Mouse (Mus musculus): ENCODE results near the gene Ap4s1.
"Not testable (repeated sequence)": the region's sequence is repeated elsewhere in the genome, so short reads cannot be mapped to it uniquely, and the experiment has no call there.

The Ap4s1 gene

DNA sequence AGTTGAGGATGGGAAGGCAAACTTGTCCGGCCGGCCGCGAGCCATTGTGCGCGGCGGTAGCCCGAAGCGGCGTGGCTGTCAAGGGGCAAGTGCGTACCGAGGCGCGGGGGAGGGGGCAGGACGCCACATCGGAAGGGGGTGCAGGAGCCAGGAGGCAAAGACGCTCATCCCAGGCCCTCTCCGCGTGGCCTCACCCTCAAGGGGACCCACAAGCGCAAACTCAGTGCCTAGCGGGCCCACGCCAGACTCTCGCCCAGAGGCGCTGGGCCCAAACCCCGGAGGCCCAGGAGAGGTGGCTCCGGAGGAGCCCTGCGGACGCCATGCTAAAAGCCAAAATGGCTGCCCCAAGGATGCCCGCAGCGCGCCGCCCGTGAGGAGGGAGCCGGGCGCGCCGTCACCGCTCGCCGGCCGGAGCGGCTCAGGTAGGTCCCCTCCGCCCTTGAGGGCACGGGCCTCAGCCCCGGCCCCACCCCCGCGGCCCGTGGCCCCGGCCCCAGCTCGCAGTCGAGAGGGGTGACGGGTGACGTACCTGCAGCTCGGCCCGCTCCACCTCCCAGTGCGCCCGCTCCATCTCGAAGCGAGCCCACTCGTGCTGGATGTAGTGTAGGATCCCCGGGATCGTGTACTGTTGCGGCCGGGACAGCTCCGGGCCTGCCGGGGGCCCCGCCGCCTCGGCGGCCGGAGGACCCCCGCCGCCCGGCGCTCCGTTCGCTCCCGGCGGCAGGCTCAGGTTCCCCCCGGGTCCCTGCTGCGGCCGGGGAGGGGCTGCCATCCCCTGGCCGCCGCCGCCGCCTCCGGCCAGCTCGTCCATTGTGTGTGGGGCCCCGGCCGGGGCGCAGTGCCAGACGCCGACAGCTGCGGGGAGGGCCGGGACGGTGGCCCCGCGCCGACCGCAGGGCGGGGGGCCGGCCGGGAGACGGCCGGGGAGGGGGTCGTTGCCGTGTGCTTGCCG, at the start of gene Ap4s1:
TSS of gene Ap4s1 (plus strand) at position 141 of the 952 bp plus-strand sequence.
- DNase-seq (ENCODE audit: low read depth, low spot score), result peak; percentile 61

DNA sequence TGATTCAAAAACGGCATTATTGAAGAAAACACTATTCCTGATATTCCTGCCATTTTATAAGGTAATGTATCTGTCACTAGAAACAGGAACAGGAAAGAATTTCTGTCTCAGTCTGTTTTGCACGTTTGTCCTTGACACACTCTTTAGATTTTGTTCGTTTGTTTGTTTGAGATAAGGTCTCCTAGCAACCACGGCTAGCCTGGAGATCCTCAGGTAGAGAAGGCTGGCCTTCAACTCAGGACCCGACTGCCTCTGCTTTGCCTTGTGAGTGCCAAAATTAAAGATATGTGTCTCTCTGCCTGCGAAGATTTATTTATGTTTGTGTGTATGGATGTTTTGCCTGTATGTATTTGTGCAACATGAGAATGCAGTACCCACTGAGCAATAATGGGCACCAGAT, 49.0 kb upstream of the Ap4s1 start:
- no peak for DNase-seq (ENCODE audit: low read depth, low spot score)

DNA sequence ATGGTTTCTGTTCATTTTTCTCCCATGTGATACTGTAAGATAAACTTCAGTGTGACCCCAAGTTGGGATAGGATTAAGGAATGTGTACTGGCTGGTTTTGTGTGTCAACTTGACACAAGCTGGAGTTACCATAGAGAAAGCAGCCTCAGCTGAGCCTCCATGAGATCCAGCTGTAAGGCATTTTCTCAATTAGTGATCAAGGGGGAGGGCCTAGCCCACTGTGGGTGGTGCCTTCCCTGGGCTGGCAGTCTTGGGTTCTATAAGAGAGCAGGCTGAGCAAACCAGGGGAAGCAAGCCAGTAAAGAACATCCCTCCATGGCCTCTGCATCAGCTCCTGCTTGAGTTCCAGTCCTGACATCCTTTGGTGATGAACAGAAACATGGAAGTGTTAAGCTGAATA, 41.4 kb upstream of the Ap4s1 start:
- not testable (repeated sequence) for DNase-seq (ENCODE audit: low read depth, low spot score)

DNA sequence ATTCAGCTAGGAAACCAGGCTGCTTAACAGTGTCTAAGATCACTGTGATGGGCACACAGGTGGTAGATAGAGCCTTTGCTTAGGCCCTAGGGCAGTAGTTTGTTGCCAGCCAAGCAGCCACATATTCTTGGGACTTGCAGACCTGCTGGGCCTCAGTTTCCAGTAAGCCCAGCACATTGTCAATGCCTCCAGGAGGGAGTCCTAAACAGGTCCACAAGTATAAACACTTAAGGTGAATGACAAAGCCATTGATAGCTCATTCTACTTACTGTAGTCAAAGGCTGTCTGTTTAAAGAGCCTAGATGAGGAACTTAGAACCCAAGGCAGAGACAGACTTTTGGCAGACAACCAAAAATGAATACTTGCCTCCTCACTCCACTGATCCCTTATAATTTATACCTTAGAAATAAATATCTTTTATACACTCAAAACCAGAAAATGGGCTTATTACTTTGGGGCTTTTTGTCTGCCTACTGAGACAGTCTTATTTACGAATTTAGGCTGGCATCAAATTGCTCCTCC, 34.8 kb upstream of the Ap4s1 start:
- DNase-seq (ENCODE audit: low read depth, low spot score), result no peak

DNA sequence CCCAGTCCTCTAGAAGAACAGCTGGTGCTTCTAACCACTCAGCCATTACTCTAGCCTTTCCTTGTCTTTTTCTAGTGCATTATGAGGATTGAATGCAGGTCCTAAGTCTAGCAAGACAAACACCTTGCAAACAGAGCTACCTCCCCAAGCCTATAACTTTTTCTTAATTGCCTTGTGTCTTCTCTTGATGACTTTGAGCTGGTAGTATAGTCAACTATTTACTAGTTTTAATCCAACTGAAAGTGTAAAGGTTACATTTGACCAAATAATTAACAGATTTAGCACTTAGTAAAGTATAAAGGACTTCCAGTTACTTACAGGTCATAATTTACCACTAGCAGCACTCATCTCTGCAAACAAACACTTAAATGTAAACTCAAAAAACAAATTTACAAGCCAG, 27.8 kb upstream of the Ap4s1 start:
- DNase-seq (ENCODE audit: low read depth, low spot score), result no peak

DNA sequence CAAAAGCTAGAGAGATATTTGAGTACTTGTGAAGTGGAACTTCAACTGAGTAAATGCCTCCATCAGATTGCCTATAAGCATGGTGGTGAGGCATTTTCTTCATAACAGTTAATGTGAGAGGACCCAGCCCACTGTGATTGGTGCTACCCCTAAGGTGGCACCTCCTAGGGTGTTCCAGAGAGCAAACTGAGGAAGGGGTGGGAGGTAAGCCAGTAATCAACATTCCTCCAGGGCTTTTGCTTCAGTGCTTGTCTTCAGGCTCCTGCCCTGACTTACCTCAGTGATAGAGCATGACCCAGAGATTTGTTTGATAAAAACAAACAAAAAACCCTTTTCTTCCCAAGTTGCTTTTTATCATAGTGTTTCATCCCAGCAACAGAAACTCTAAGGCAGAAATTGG, 26.9 kb upstream of the Ap4s1 start:
- DNase-seq (ENCODE audit: low read depth, low spot score), result no peak

DNA sequence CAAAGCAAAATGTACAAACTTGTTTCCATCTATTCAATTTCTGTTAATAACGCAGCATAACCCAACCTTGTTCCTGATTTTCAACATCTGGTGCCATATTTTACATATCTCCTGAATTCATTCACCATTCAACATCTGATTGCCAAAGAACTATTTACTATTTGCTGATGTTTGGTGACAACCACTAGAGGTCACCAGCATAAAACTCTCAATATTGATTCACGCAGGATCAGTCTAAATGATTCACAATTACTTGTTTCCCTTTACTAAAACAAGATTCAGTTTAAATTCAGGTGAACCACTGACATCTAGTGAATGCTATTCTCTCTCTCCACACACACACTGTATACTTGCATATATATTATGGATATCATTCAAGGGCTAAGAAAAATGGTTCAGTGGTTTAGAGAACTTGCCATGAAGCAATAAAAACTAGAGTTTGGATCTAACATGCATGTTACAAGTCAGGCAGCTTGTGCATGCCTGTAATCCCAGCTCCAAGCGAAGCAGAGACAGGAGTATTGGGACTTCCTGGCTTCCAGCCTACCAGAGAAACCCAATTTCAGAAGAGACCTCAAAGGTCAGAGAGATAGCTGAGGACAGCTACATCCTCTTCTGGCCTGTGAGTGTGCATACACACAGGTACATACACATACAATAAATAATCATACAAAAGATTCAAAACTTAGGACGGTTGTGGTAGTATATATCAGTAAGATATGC, 24.0 kb upstream of the Ap4s1 start:
- peak; percentile 54 for DNase-seq (ENCODE audit: low read depth, low spot score)

DNA sequence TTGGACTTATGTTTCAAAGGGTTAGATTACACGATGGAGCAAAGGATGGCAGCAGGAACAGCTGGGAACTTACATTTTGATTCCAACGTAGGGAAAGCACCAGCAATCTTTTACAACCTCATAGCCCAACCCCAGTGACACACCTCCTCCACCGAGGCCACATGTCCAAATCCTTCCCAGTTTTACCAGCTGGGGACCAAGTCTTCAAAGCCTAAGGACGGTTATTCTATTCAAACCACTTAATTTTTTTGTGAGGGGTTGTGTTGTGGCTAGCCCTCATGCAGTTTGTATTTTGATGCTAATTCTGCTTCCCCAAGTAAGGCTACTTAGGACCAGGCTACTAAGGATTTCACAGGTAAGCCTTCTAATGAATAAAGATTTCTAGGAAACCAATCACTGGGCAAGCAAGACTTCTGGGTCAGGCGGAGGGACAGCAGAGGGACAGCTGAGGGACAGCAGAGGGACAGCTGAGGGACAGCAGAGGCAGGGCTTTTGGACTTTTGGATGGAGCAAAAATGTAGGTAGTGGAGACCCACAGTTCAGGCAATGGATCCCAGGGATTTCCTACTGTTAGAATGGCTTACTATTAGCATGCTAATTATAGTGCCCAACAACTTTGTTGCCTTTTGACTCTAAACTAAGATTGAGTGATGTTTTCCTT, 19.5 kb upstream of the Ap4s1 start:
- DNase-seq (ENCODE audit: low read depth, low spot score), result no peak

DNA sequence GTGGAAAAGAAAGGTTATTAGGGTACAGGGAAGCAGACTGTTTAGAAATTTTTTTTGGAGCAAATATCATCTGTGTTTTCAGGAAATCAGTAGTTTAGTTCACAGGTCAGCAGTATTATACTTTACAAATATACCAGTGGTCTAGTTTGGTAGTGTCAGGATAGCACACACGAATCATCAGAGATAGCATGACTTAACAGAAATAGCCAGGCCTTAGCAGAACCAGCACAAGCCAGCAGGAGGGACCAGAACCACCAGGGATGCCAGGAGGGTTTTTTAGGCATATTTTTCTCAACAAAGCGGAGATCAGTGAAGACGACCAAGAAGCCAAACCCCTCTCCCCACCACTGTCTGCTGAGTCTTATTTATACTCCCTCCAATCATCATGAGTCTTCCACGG, 17.6 kb upstream of the Ap4s1 start:
- peak; percentile 49 for DNase-seq (ENCODE audit: low read depth, low spot score)

DNA sequence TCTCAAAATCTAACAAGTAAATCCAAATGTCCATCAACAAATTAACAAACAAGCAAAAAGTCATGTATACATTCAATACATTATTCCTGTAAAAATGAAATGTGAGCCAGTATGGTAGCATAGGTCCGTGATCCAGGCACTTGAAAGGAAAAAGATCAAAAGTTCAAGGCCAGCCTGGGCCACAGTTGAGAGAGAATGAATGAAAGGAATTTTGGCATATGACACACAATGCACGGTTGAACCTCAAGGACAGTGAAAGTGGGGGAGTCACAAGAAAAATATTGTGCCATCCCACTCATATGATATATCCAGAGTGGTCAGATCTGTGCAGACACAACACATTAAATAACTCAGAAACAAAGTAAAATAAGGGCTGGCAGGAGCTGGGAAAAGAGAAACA, 14.4 kb upstream of the Ap4s1 start:
- no peak for DNase-seq (ENCODE audit: low read depth, low spot score)

DNA sequence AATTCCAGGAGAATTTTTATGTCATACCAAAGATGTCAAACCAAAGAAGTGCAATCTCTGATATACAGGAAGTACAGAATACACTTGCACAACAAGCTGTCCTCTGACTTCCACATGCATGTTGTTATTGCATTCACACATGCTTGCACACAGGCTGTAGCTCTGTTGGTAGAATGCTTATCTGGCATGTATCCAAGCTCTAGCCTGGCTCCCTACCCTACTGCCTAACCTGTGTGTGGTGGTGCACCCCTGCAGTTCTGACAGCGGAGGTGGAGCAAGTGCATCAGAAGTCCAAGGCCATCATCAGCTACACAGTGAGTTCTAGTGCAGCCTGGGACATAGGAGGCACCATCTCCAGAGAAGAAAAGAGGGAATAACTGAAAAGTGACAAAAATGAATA, 12.0 kb upstream of the Ap4s1 start:
- no peak for DNase-seq (ENCODE audit: low read depth, low spot score)

DNA sequence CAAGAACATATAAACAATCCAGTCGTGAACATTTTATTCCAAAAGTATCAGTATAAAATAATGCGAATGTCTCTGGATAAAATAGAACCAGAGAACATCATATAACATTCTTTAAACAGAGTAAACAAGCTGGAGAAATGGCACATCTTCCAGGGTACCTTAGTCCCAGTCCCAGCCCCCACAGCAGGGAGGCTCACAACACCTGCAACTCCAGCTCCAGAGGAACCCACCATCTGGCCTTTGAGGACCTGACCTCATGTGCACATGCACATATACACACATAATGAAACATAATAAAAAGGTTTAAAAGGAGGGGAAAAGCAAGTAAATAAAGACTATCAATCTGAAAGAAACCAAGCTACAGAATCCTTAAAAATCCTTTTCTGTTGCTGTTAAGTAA, 2.3 kb upstream of the Ap4s1 start:
- DNase-seq (ENCODE audit: low read depth, low spot score), result no peak

DNA sequence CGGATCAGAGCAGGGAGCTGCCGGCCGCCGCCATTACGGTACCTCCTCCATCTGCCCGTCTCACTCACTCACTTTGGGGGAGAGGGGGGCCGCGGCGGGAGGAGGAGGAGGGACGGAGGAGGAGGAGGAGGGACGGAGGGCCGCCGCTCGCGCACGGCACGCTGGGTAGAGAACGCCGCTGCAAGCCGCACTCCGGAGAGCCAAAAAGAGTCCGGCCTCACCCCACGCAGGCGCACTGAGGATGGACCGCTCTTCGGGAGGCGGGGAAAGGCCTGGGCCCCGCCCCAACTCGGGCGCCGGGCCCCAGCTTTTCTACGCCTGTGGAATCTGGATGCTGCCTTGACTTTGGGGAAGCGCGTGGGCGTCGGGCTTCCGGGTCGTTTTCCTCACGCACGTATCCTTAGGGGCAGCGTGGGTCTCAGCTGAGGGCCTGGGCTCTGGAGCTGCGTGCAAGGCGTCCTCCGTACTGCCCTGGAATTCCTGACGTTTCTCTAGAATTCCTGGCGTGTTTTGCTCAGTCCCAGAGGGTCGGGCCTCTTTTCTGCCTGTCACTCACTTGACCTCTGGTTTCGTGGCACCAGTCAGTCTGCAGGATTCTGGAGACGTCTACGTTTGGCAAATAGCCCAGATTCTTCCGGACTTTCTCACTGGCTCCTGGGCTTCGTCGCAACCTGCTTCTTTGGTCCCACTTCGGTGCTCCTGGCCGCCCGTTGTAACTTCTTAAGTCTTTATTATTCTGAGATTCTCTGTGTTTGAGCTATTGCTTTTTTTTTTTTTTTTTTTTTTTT, 1.2 kb downstream of the Ap4s1 start, which contains the start of gene Strn3:
TSS of gene Strn3 (minus strand) at position 53 of the 788 bp plus-strand sequence.
- DNase-seq (ENCODE audit: low read depth, low spot score), result peak; percentile 99

DNA sequence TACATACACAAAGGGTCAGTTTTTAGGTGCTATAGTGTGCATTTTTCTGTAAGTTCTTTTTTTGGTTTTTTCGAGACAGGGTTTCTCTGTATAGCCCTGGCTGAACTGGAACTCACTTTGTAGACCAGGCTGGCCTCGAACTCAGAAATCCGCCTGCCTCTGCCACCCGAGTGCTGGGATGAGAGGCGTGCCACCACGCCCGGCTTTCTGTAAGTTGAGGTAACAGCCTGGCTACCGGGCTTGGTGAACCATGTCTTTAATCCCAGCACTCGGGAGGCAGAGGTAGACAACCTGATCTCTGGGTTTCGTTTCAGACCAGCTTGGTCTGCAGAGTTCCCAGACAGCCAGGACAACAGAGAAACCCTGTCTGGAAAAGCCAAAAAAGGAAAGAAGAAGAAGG, 2.0 kb downstream of the Ap4s1 start:
- DNase-seq (ENCODE audit: low read depth, low spot score), result not testable (repeated sequence)

DNA sequence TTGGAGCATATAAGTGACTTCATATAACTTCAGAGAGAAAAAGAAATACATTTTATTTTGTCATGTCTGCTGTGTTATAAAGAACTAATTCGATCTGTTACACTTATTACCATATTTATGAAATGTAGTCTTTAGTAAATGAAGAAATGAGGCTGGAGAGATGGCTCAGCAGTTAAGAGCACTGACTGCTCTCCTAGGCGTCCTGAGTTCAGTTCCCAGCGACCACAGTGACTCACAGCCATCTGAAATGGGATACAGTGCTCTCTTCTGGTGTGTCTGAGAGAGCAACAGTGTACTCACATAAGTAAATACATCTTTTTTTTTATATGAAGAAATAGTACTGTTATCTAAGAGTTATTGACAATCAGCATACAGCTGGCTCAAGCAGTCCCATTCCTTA, 2.6 kb downstream of the Ap4s1 start:
- peak; percentile 43 for DNase-seq (ENCODE audit: low read depth, low spot score)

DNA sequence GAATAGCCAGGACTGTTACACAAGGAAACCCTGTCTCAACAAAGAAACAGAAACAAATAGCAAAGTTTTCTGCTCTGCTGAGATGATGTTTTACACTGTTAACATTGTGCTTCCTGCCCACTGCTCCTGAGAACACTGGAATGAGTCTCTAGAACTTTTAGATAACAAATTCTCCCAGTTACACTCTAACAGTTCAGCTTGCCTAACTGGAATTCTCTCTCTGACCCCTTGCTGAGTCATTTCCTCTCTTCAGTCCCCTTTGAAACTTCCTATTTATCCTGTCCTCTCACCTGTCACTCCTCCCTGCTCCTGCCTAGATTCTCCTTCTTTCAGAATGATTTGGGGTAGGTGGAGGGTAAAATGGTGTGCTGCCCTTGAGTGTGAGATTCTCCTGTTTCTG, 3.3 kb downstream of the Ap4s1 start:
- DNase-seq (ENCODE audit: low read depth, low spot score), result peak; percentile 63

DNA sequence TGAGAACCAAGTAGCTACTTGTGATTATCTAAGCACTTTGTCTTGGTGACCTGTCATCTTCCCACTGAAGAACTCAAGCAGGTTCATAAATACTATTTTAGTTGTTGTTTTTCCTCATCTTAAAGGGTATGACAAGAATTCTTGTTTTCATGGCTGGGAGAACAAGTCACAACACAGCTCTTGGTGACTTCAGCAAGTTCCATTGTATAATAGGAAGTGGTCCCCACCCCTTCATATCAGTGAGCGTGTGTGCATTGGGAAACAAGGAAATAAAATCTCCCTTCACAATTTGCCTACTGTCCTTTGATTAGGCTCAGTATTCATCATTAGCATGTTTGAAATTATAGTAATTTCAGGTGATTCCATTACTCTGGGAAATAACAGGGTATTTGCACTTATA, 4.1 kb downstream of the Ap4s1 start:
- no peak for DNase-seq (ENCODE audit: low read depth, low spot score)

DNA sequence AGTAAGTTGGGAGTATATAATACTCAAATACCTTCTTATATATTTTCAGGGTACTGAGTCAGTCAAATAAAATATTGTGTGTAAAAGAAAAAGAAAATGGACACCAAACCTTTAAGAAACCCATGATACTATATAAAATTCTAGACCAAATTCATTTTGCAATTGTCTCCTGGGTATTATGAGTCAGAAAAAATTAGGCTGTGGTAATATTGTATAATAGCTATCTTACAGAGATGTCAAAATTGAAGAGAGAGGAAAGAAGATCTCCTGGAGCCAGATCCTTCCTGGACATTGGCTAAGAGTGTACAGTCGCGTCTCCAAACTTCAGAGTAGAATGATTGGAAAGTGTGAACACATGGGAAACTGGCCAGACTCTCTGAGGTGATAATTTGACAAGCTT, 5.3 kb downstream of the Ap4s1 start:
- DNase-seq (ENCODE audit: low read depth, low spot score), result peak; percentile 76

DNA sequence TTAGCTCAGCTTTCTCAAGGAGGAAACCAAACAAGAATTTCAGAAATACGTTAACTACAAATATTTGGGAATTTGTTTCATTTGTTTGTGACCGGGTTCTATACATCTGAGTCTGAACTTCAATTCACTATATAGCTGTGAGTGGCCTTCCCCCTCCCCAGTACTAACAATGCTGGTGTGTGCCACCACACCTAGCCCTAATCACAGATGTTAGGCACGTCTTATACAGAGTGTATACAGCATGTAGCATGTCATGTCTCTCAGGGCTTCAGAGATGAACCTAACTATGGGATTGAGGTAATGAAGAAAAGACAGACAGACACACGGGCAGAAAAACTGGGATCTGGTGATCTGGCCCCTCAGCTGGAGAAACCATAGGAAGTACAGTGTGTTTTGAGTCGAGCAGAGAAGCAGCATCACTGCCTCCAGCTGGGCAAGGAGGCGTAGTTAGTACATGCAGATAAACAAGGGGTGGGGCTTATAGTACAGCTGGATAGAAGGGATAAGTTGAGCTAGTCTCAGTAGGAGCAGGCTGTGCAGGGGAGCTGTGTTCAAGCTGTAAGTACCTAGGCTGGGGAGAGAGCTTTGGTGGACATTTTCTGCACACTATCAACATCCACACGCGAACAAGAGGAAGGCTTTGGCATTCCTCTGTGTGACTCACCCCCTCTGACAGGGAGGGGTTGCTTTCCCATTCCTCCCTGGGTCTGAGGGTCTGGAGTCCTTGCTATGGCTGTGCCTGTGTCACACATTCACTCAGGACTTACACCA, 9.0 kb downstream of the Ap4s1 start:
- peak; percentile 72 for DNase-seq (ENCODE audit: low read depth, low spot score)

DNA sequence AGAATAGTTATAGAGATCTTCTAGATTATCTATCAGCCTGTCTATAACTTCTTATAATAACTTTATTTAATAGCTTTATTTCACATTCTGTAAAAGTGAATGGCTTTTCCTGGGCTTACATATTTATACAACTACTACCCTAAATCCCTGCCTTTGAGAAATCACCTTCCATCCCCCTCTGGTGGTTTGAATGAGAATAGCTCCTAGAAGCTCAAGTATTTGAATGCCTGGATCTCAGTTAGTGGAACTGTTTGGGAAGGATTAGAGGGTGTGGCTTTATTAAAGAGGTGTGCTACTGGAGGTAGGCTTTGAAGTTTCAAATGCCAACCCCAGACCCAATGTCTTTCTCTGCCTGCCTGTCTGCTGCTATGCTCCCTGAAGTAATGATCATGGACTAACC, 10.9 kb downstream of the Ap4s1 start:
- no peak for DNase-seq (ENCODE audit: low read depth, low spot score)

All from 3T3-L1 (cell line).